Mouse (Mus musculus) erythroid progenitor cell, adult 5-6 weeks (primary cell): Measurements from ENCODE around the gene Edc3. TPM values are rescaled to one million over a fixed set of nuclear protein-coding genes. Genes with fewer than 3 reads are reported as not detected.

Experiments used
- ATAC-seq: replicated peaks from 2 replicates; pipeline ENCODE4 v1.8.0; 2016; ENCODE audit warnings: moderate number of reproducible peaks, mild to moderate bottlenecking, moderate TSS enrichment, inconsistent platforms; ENCODE audit not compliant: poor library complexity, low FRiP score, severe bottlenecking
- total RNA-seq, 2 experiments: library from RNA; stranded (forward) in 1 of 2; stranded (reverse) in 1 of 2; fragments of 150-400 nt in 1 of 2; fragments of 186-747, 209-891 nt in 1 of 2; gene quantifications; 2 replicates each; pipeline versions ENCODE4 v1.2.3 to v1.2.4; 2015 to 2017; ENCODE audit warnings: low replicate concordance in 2 of 2

The Edc3 gene
- total RNA-seq (2015; ENCODE audit: low replicate concordance) (5.8 and 7.5 TPM in 2 replicates), total RNA-seq (2017; ENCODE audit: low replicate concordance) (2.8 and 8.6 TPM in 2 replicates)

DNA sequence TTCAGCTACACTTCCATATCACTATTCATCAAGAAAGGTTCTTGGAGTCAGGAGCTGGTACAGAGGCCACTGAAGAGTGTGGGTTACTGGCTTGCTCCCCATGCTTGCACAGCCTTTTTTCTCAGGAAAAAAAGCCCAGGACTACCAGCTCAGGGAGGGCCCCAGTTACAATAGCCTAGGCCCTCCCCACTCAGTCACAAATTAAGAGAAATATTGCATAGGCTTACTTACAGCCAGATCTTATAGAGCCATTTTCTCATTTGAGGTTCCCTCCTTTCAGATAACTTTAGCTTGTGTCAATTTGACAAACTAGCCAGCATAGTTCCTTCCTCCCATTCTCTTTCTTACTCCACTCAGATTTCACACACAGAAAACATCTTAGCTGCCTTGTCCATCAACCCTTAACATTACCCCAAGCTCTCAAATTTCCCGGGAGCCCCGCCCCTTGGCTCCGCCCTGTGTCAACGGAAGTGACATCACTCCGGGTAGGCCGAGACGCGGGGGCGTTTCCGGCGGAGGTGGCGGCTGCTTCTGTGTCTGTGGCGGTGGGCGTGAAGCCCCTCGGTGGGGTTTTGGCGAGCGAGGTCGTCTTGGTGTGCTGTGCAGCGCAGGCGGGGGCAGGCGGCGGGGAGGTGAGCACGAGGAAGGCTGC lies at the start of gene Edc3:
Edc3 (plus strand) TSS at position 473 of the 652 bp plus-strand sequence.
- peak; percentile 92 for ATAC-seq

DNA sequence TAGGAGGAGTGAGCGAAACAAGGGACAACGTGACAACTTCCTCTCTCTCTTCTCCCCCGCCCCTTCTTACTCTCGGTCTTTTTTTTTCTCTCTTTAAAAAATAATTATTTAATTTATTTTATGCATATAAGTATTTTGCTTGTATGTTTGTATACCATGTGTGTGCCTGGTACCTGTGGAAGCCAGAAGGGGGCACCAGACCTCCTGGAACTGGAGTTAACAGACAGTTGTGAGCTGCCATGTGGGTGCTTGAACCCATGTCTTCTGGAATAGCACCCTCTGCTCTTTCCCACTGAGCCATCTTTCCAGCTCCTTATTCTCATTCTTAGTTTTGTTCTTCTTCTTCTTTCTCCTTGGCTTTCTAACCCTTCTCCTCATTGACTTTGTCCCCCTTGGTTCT lies 49.4 kb upstream of the Edc3 start:
- ATAC-seq: no peak

DNA sequence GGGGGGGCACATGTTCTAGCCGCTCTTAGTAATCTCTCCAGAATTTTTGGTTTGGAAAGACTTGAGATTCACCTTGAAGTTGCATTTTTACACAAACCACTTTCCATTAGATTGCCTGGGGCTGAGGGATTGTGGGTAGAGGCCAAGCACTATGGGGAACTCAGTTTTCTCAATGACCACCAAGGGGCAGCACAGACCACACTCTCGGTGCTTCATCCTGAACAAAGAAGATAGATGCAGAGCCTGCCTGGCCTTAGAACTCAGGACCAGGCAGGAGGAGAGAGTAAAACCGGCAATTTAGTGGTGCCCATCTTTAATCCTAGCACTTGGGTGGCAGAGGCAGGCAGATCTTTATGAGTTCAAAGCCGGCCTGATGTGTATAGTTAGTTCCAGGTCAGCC lies 48.6 kb upstream of the Edc3 start:
- peak; percentile 72; the same call in 1 of the 2 replicates for ATAC-seq

DNA sequence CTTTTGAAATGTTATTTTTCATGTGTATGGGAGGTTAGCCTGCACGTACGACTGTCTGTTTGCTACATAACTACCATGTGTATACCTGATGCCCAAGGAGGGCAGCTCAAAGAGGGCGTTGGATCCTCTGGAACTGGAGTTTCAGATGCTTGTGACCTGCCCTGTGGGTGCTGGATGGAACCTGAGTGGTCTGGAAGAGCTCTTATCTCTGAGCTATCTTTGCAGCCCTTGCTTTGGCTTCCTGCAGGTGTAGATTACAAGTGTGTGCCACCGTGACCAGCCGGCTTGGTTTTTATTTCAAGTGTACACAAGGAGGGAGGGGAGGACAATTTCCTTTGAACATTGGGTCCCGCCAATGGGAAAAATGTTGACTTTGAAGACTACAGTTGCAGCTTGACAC lies 47.8 kb upstream of the Edc3 start:
- ATAC-seq: peak; percentile 77

DNA sequence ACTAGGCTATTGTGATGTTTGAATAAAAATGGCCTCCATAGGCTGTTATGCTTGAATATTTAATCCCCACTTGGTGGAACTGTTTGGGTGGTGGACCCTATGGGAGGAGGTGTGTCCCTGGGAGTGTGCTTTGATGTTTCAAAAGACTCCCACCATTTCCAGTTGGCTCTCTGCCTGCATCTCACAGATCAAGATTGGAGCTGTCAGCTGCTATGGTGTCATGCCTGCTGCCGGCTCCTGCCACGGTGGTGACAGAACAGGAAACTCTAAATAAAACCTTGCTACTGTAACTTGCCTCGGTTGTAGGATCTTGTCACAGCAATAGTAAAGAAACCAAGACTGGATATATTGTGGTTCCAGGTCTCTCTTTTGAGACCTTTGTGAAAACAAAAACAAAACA lies 46.8 kb upstream of the Edc3 start:
- ATAC-seq: no peak

DNA sequence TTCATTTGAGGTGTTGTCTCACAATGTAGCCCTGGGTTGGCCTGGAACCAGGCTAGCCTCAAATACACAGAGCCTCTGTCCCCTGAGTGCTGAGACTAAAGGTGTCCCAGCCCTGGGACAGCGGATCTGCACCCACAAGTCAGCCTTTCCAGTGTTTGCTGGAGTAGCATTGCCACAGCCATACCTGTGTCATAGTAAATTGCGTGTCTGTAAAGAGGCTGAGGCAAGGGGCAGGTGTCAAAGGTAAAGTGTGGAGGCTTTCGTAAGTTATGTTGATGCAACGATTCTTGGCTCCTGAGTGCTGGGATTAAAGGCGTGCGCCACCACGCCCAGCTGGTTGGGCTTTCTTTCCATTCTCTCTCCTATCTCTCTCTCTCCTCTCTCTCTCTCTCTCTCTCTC lies 43.7 kb upstream of the Edc3 start:
- no peak for ATAC-seq

DNA sequence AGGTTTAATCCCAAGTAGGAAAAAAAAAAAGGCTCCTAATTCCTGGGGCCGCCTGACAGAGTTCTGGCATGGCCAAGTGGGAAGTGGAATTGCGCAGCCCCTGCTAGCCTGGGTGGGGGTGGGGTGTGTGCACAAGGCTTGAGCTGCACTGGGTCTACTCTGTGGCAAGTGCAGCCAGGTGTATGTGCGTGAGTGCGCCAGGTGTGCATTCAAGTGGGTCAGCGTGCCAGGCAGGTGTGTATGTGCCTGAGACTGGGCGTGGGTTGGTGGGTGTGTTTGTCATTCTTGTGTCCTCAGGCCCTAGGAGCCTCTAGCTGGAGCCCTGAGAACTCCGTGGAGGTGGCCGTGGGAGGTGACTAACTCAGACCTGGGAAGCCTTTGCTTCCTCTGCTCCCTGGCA lies 41.8 kb upstream of the Edc3 start:
- no peak for ATAC-seq

DNA sequence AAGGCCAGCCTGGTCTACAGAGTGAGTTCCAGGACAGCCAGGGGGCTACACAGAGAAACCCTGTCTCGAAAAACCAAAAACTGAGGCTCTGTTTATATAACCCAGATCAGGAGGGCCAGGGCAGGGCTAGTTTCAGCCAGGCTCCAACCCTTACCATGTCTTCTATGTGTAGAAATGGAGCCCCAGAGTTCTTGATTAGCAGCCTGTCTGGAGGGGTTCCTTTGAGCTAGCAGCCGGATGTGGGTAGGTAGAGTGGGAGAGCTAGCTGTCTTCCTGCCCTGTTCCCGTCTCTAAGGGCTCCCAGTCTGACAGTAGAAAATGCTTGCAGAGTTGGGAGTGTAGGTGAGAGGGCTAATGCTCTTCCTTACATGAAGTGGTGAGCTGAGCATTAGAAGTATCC lies 41.2 kb upstream of the Edc3 start:
- no peak for ATAC-seq

DNA sequence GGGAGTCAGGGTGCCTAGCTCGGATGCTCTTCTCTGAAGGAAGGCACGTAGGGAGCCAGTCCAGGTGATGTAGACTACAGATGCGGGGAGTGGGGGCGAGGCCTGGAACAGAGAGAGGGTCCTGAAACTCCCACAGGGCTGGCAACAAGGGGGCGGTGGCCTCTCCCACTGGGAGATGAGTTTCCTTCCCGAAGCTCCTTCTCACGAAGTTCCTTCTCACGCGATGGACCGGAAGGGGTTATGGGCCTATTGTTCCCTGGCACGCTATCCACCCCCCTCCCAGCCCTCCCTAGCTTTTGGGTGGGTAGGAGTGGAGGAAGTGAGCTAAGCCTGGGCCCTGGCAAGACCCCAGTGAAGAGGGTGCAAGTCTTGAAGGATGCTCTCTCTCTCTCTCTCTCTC lies 40.5 kb upstream of the Edc3 start:
- ATAC-seq: no peak

DNA sequence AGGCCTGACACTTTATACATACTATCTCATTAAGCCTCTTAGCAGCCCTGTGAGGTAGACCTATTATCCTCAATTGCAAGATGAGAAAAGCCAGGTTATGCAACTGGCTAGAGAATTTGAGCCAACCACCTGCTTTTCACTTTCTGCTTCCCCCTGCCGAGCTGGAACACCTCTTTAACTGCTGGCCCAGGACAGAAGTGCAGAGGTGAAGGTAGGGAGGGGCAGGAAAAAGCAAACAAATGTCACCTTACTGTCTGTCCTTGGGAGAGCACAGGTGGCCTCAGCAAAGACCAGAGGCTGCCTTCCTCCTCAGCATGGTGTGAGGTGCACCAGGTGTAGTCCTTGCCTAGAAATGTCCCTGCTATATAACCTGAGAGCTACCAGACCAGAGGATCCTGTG lies 40.1 kb upstream of the Edc3 start:
- ATAC-seq: no peak

DNA sequence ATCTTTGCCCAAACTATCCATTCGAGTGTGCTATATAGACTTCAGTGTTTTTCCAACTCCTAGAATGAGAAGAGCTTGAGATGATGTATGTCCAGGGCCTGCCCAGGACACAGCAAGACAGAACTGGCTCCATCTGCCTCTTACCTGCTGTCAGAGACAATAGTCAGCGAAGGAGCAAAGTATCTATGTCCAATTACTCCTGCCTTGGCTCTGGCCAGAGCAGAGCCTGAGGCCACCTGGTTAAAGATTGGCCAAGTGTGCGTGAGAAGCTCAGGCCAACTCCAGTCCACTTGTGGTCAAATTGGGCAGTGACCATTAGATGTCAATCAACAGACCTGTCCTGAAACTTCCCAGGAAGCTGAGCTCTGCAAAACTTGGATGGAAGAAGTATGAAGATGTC lies 38.8 kb upstream of the Edc3 start:
- no peak for ATAC-seq

DNA sequence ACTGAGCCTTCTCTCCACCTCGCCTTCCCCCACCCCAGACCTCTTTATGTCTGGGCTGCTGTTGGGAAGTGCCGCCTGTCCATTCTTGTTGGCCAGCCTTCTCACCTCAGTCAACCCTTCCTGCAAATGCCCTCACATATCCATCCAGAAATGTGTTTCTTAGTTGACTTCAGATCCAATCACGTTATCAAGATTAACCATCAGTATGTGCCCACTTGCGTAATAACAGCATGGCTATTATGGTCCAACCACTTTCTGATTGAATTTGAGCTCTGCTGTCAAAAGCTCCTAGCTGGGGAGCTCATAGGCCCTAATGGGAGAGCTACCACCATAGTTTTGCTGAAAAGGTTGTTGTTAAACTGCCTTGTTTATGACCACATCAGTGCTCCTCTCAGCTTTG lies 37.3 kb upstream of the Edc3 start:
- no peak for ATAC-seq

DNA sequence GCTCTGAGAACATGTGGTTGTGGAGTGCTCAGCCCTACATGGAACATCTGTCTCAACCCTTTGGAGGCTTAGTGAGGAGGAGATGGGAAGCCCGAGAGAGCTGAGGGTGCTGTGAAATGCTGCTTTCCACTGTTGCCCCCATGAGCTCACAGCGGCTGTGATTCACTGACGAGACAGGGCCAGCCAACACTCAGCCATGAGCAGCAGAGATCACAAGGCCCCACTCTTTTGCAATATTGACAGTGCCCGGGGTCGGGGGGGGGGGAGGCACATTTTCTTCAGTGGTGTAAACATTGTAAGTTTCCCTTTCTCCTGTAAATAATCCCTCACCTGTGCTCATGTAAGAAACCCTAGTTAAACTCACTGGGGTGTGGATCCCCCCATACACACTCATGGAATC lies 36.8 kb upstream of the Edc3 start:
- no peak for ATAC-seq

DNA sequence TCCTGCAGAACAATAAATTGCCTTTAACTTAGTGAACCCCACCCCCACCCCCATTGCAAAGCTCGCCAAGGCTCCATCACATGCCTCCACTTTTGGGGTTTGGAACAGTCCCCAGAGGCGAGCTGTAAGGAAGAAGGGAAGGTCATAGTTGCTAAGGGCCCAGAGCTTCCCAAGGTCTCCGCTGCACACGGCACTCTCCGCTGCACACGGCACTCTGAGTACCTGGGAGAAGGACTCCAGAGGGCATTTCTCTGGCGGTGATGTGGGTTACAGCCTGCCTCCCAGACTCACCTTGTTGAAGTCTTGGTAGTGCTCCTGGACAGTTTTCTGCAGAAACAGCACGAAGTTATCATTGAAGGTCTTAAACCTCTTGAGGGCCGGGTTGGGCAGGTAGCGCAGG lies 26.9 kb upstream of the Edc3 start:
- no peak for ATAC-seq

DNA sequence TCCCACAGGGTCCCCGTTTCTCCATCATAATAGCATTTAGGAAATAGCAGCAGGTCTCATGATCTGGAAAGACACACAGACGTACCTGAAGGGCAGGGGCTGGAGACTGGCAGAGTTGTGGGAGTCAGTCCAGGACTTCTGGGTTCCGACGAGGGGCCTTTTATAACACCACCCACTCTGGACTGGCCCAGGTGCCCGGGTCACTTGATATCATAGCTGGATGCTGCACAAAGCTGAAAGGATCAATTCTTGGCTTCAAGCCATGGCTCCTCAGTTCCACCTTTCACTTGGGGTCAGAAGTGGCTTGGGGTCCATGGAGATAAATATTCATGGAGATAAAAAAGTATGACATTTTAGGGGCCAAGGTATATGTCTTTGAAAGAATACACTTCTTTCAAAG lies 24.8 kb upstream of the Edc3 start, which contains the start of gene Cyp1a2:
Cyp1a2 (minus strand) TSS at position 184 of the 400 bp plus-strand sequence.
- ATAC-seq: no peak

DNA sequence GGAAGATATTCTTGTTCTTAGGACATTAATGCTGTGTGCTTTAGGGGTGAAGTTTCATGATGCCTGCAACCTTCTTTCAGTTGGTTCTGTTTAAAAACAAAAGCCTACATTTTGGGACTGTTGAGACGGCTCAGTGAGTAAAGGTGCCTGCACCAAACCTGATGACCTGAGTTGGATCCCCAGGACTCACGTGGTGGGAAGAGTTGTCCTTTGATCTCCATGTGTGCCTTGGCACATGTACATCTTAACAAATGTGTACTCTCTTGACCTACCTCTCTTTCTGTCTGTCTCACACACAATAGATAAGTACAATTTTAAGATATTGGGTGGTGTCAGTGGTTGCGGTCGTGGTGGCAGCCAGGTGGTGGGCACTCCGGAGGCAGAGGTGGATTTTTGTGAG lies 22.3 kb upstream of the Edc3 start:
- ATAC-seq: no peak

DNA sequence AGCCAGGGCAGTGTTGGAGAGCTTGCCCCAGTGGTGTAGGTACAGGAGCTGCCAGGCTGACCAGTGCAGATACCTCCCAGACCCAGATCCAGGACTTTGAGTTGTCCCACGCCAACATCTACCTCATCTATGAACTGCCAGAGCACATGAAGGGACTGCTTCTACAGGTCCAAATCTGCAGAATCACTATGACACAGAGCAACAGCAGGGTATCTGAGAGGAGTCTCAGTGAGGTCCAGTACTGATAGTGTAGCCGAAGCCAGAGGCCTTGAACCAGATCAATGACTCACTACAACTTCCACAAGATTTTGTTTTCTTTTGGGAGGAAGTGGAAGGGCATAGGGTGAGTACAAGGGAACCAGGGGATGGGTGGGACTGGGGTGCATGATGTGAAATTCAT lies 20.6 kb upstream of the Edc3 start, which contains the start of gene Cyp1a1:
Cyp1a1 (plus strand) TSS at position 178 of the 400 bp plus-strand sequence.
- no peak for ATAC-seq

DNA sequence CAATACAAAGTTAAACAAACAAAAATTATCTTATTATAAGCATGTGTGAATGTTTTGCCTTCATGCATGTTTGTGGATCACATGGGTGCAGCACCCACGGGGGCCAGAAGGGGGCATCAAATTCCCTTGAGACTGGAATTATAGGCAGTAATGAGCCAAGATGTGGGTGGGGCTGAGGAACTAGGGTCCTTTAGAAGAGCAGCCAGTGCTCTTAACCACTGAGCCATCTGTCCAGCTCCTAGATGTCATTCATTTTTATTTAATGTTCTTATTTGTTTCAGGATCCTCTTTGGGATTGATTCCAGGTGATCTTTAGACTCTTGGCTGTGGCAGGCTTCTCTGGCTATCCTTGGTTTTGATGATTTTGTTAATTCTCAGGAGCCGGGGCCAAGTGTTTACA lies 20.2 kb upstream of the Edc3 start:
- ATAC-seq: no peak

DNA sequence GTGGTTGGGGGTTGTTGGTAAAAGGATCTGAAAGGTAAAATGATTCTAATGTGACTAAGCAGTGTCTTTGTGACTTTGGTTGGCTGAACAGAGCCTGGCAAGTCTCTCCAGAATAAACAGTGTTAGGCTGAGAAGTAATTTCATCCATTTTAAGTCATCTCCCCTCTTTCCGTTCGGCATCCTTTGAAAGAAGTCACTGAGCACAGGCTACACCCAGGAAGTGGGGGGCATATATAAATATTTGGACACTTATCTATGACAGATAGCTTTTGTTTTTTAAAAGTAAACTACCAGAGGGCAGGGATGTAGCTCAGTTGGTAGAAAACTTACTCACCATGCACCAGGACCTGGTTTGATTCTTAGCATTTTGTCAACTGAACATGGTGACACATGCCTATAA lies 19.7 kb upstream of the Edc3 start:
- no peak for ATAC-seq

DNA sequence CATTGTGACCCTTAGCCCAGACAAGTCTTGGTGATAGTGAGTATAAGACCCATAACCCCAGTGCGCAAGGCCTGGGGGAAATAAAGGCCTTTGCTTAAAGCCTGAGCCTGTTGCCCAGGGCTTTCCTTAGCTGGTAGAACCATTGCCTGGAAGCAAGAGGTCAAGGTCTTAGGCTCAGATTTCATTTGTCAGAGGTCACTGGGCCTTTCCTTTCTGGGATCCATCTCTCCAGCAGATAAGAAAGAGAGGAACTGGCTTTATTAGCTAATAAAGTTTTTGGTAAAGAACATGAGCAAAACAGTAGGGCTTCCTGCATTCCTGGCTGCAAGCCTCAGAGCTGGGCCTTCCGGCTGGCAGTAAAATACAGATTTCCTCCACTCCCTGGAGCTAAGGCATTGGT lies 14.2 kb upstream of the Edc3 start:
- ATAC-seq: no peak

DNA sequence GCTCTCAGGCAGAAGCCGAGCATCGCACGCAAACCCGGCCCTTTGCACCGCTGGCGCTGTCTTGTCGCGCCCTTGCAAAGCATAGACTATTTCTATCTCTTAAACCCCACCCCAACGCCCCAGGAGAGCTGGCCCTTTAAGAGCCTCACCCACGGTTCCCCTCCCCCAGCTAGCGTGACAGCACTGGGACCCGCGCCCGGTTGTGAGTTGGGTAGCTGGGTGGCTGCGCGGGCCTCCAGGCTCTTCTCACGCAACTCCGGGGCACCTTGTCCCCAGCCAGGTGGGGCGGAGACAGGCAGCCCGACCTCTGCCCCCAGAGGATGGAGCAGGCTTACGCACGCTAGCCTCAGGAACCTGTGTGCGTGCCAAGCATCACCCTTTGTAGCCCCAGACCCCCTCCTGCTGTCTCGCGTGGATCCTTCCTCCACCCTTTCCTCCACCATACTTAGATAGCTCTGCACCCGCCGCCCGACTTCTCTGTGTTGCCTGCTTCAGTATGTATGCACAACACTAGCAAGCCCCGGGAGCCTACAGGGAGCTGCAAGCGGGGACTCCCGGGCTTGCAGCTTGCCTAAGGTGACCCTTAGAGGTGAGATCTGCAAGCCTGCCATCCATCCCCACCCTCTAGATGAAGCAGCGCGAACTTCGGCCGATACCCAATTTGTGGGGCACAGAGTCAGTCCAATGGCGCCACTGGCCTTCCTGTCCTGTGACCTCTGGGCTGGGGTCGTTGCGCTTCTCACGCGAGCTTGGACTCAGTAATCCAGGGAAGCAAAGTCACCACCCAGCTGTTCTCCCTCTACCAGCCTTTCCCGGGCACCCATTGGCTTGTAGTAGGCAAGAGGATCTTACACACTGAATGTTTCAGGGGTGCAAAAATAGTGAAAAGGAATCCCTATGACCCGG lies 11.7 kb upstream of the Edc3 start:
- ATAC-seq: 0 out of 2 replicates have a peak, but pooled peaks have one; percentile 28
